Mouse (Mus musculus) olfactory bulb, adult 2 months (tissue): ENCODE results near the gene Cflar.

ENCODE experiments used
- CTCF ChIP-seq: fragments of 200-500 bp; IDR thresholded peaks from 2 replicates; pipeline ENCODE4 v1.5.1; 2012; ENCODE audit warnings: low read depth, mild to moderate bottlenecking, low read length, moderate library complexity; ENCODE audit not compliant: insufficient read depth
- POLR2A ChIP-seq: fragments of 200-500 bp; IDR thresholded peaks from 2 replicates; pipeline ENCODE4 v1.6.1; 2012; ENCODE audit warnings: mild to moderate bottlenecking, low read depth, low read length, moderate library complexity; ENCODE audit not compliant: insufficient read depth

DNA sequence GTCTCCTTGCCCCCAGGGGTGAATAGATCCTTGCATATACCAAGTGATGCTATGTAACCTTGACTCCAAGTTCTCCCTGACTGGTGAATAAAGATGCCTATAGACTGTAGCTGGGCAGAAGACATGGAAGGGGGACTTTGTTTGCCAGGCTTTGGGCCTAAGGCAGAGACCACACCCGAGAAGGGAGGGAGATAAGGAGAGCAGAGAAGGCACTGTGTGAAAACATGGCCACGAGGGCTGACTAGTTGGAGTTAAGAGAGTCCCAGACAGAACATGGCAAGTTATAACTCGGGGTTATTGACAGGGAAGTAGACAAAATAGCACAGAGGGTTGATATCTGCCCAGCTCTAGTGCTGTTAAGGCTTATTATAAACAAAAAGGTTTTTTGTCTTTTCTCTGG, 11.3 kb upstream of the Cflar start:
- no peak for TF ChIP-seq CTCF
- TF ChIP-seq POLR2A: no peak
